In genomic region chr10:79686691-79687090, GRCm38 (mm10) we compare ENCODE assay signal across 26 mouse cellular contexts. TPM values are rescaled to one million over a fixed set of nuclear protein-coding genes. Genes with fewer than 3 reads are reported as not detected.
DNase-seq lines count a peak whose midpoint lies in the region; ATAC-seq and TF ChIP-seq lines count a peak whose summit lies in the region.
"Had no signal": no experiment of that assay in that cellular context is flagged by ENCODE, and none has a peak within 500 bp of the region (broad histone marks: within the 10 kb centered on the region; RNA-seq: fewer than 3 reads in every experiment).

No protein-coding gene starts in this region.

- peaks cover 31% of the 10 kb centered on the region for H3K4me1 ChIP-seq in heart, embryonic 11.5 days (ENCODE audit: control insufficient read depth, insufficient read depth, low read length)
- peaks cover 39% of the 10 kb centered on the region for H3K4me1 ChIP-seq in heart, embryonic 15.5 days (replicated peaks)
- 0 out of 2 replicates have a peak, but pooled peaks cover 11% of the 10 kb centered on the region for H3K4me1 ChIP-seq in forebrain, postnatal 0 days (ENCODE audit: insufficient read depth)
- H3K4me1 ChIP-seq in forebrain, embryonic 13.5 days: peaks cover 19% of the 10 kb centered on the region

- H3K27me3 ChIP-seq in heart, embryonic 11.5 days (ENCODE audit: control insufficient read depth, insufficient read depth, low read length): no peaks in the 10 kb centered on the region
- no peaks in the 10 kb centered on the region for H3K27me3 ChIP-seq in heart, embryonic 15.5 days
- H3K27me3 ChIP-seq in forebrain, postnatal 0 days (ENCODE audit: insufficient read depth, low read length): no peaks in the 10 kb centered on the region
- no peaks in the 10 kb centered on the region for H3K27me3 ChIP-seq in forebrain, embryonic 13.5 days
- H3K27me3 ChIP-seq: embryonic facial prominence, embryonic 12.5 days; forebrain, embryonic 12.5 days; midbrain, embryonic 15.5 days; stomach, embryonic 15.5 days had no signal

- H3K9ac ChIP-seq in heart, embryonic 11.5 days (ENCODE audit: low read depth, low read length): no peak overlapping the region
- no peak overlapping the region for H3K9ac ChIP-seq in heart, embryonic 15.5 days
- no peak overlapping the region for H3K9ac ChIP-seq in forebrain, postnatal 0 days
- no peak overlapping the region for H3K9ac ChIP-seq in forebrain, embryonic 13.5 days
- H3K9ac ChIP-seq: embryonic facial prominence, embryonic 12.5 days; forebrain, embryonic 12.5 days; hindbrain, embryonic 14.5 days; midbrain, embryonic 15.5 days; stomach, embryonic 15.5 days had no signal

- 78% methylated on average over 1 of the region's 1 CpGs for WGBS in heart, embryonic 11.5 days (ENCODE audit: insufficient replicate concordance)
- WGBS in heart, embryonic 15.5 days: 61% methylated on average over 1 of the region's 1 CpGs
- WGBS in forebrain, postnatal 0 days: 96% methylated on average over 1 of the region's 1 CpGs
- 100% methylated on average over 1 of the region's 1 CpGs for WGBS in forebrain, embryonic 13.5 days

- DNase-seq in heart, adult 18-20 months: peak; percentile 57 to 82
- DNase-seq in heart, postnatal 14 days: no peak
- no peak for DNase-seq in forebrain, postnatal 0 days
- DNase-seq in cerebellum, adult 9-10 months: no peak
- DNase-seq: adrenal gland, adult 8-10 months; cerebellum, adult 18-20 months; cerebellum, postnatal 25 days; kidney, adult 2 months; right cerebral cortex, adult 18-20 months; right cerebral cortex, postnatal 4 days; thymus, postnatal 25 days had no signal

- H3K9me3 ChIP-seq in heart, embryonic 11.5 days (replicated peaks; ENCODE audit: control insufficient read depth, low read length): no peaks in the 10 kb centered on the region
- no peaks in the 10 kb centered on the region for H3K9me3 ChIP-seq in heart, embryonic 15.5 days (replicated peaks)
- H3K9me3 ChIP-seq in forebrain, postnatal 0 days (ENCODE audit: low read length): no peaks in the 10 kb centered on the region
- H3K9me3 ChIP-seq in forebrain, embryonic 13.5 days (replicated peaks): no peaks in the 10 kb centered on the region
- H3K9me3 ChIP-seq: embryonic facial prominence, embryonic 12.5 days; forebrain, embryonic 12.5 days; midbrain, embryonic 15.5 days; stomach, embryonic 15.5 days had no signal

- no peak for TF ChIP-seq CTCF in forebrain, postnatal 0 days (IDR thresholded peaks at IDR 0.05; ENCODE audit: low read depth)

- H3K4me2 ChIP-seq in heart, embryonic 11.5 days: peak overlapping the region; percentile 4; the same call in 1 of the 2 replicates
- 0 out of 2 replicates have a peak overlapping the region, but pooled peaks have one; percentile 1 for H3K4me2 ChIP-seq in heart, embryonic 15.5 days
- H3K4me2 ChIP-seq in forebrain, postnatal 0 days (ENCODE audit: low read depth): no peak overlapping the region
- H3K4me2 ChIP-seq in forebrain, embryonic 13.5 days: no peak overlapping the region
- H3K4me2 ChIP-seq: embryonic facial prominence, embryonic 12.5 days; forebrain, embryonic 12.5 days; hindbrain, embryonic 14.5 days; midbrain, embryonic 15.5 days; stomach, embryonic 15.5 days had no signal

- intact Hi-C loops in heart, postnatal 14 days (cut with DNase I): no loop called here

- peaks cover 44% of the 10 kb centered on the region for H3K36me3 ChIP-seq in heart, embryonic 11.5 days (ENCODE audit: control insufficient read depth, insufficient read depth, low read length)
- peaks cover 47% of the 10 kb centered on the region for H3K36me3 ChIP-seq in heart, embryonic 15.5 days
- peaks cover 54% of the 10 kb centered on the region for H3K36me3 ChIP-seq in forebrain, postnatal 0 days (ENCODE audit: insufficient read depth)
- peaks cover 58% of the 10 kb centered on the region for H3K36me3 ChIP-seq in forebrain, embryonic 13.5 days (ENCODE audit: poor library complexity, severe bottlenecking)

- ATAC-seq in heart, embryonic 11.5 days (replicated peaks; ENCODE audit: insufficient number of reproducible peaks, low FRiP score, low TSS enrichment): no peak
- ATAC-seq in heart, embryonic 15.5 days (replicated peaks; ENCODE audit: insufficient number of reproducible peaks, insufficient read depth, low FRiP score, low read depth): peak; percentile 7; the same call in 1 of the 2 replicates
- no peak for ATAC-seq in forebrain, postnatal 0 days
- no peak for ATAC-seq in forebrain, embryonic 13.5 days
- ATAC-seq: lung, postnatal 0 days; midbrain, embryonic 15.5 days had no signal

- peak overlapping the region; percentile 46 for H3K27ac ChIP-seq in heart, embryonic 11.5 days (ENCODE audit: low read depth, low read length)
- H3K27ac ChIP-seq in heart, embryonic 15.5 days: peak overlapping the region; percentile 69
- no peak overlapping the region for H3K27ac ChIP-seq in forebrain, postnatal 0 days (ENCODE audit: low read depth, low read length)
- H3K27ac ChIP-seq in forebrain, embryonic 13.5 days: no peak overlapping the region
- H3K27ac ChIP-seq: embryonic facial prominence, embryonic 12.5 days; forebrain, embryonic 12.5 days; hindbrain, embryonic 14.5 days; kidney, postnatal 0 days; macrophage; midbrain, embryonic 15.5 days; stomach, embryonic 15.5 days had no signal

- H3K4me3 ChIP-seq in heart, embryonic 11.5 days (ENCODE audit: low read depth, low read length): no peak overlapping the region
- no peak overlapping the region for H3K4me3 ChIP-seq in heart, embryonic 15.5 days
- no peak overlapping the region for H3K4me3 ChIP-seq in forebrain, postnatal 0 days (ENCODE audit: low read depth, low read length)
- no peak overlapping the region for H3K4me3 ChIP-seq in forebrain, embryonic 13.5 days
- H3K4me3 ChIP-seq: embryonic facial prominence, embryonic 12.5 days; forebrain, embryonic 12.5 days; midbrain, embryonic 15.5 days; stomach, embryonic 15.5 days had no signal

RNA-seq across cellular contexts. Expression of gene Gzmm, which starts 2.1 kb away (rescaled TPM):
- 1 to 10 TPM; 7.2 to 7.9 TPM for total RNA-seq in heart, adult 18-20 months (2021)
- 1 to 10 TPM; 4.5 to 5.4 TPM for total RNA-seq in heart, postnatal 14 days (2021)
- polyA plus RNA-seq in heart, embryonic 11.5 days (2014; fragmentation: Nextera tagmentation; extraction: Ambion mirVana): 0.40 and 1.0 TPM in 2 replicates
- polyA plus RNA-seq in heart, embryonic 15.5 days (2015; fragmentation: Nextera tagmentation; extraction: Ambion mirVana): 1.1 TPM in 2 replicates
- 2.5 and 3.3 TPM in 2 replicates for total RNA-seq in forebrain, postnatal 0 days (2014; rRNA removed)
- 1.1 and 1.3 TPM in 2 replicates for polyA plus RNA-seq in forebrain, postnatal 0 days (2015; fragmentation: Nextera tagmentation; extraction: Ambion mirVana)
- polyA plus RNA-seq in forebrain, embryonic 13.5 days (2015; fragmentation: Nextera tagmentation; extraction: Ambion mirVana): 1.3 and 1.4 TPM in 2 replicates
- total RNA-seq: granulocyte monocyte progenitor cell, adult 5-6 weeks had no signal
- polyA plus RNA-seq: macrophage had no signal

RNA-seq across cellular contexts. Expression of gene Cdc34, which starts 4.7 kb away (rescaled TPM):
- total RNA-seq in heart, adult 18-20 months (2021): 100 to 1,000 TPM; 213 to 227 TPM
- total RNA-seq in heart, postnatal 14 days (2021): 100 to 1,000 TPM; 158 to 159 TPM
- polyA plus RNA-seq in heart, embryonic 11.5 days (2014; fragmentation: Nextera tagmentation; extraction: Ambion mirVana): 159 and 164 TPM in 2 replicates
- 86.7 and 98.4 TPM in 2 replicates for polyA plus RNA-seq in heart, embryonic 15.5 days (2015; fragmentation: Nextera tagmentation; extraction: Ambion mirVana)
- 61.9 and 69.9 TPM in 2 replicates for total RNA-seq in forebrain, postnatal 0 days (2014; rRNA removed)
- 67.9 and 76.5 TPM in 2 replicates for polyA plus RNA-seq in forebrain, postnatal 0 days (2015; fragmentation: Nextera tagmentation; extraction: Ambion mirVana)
- polyA plus RNA-seq in forebrain, embryonic 13.5 days (2015; fragmentation: Nextera tagmentation; extraction: Ambion mirVana): 101 and 109 TPM in 2 replicates

RNA-seq across cellular contexts. Expression of gene Tpgs1, which starts 17.5 kb away (rescaled TPM):
- total RNA-seq in heart, adult 18-20 months (2021): 10 to 100 TPM; 15.5 to 18.0 TPM
- 10 to 100 TPM; 21.7 to 23.0 TPM for total RNA-seq in heart, postnatal 14 days (2021)
- 47.4 and 48.6 TPM in 2 replicates for polyA plus RNA-seq in heart, embryonic 11.5 days (2014; fragmentation: Nextera tagmentation; extraction: Ambion mirVana)
- 39.5 and 46.8 TPM in 2 replicates for polyA plus RNA-seq in heart, embryonic 15.5 days (2015; fragmentation: Nextera tagmentation; extraction: Ambion mirVana)
- 64.2 and 91.5 TPM in 2 replicates for total RNA-seq in forebrain, postnatal 0 days (2014; rRNA removed)
- polyA plus RNA-seq in forebrain, postnatal 0 days (2015; fragmentation: Nextera tagmentation; extraction: Ambion mirVana): 128 and 148 TPM in 2 replicates
- 67.8 and 73.0 TPM in 2 replicates for polyA plus RNA-seq in forebrain, embryonic 13.5 days (2015; fragmentation: Nextera tagmentation; extraction: Ambion mirVana)

RNA-seq across cellular contexts. Expression of gene Bsg, which starts 17.6 kb away (rescaled TPM):
- total RNA-seq in heart, adult 18-20 months (2021): 1,000 to 10,000 TPM; 1,459 to 1,479 TPM
- 1,000 to 10,000 TPM; 1,285 to 1,330 TPM for total RNA-seq in heart, postnatal 14 days (2021)
- 1,233 and 1,252 TPM in 2 replicates for polyA plus RNA-seq in heart, embryonic 11.5 days (2014; fragmentation: Nextera tagmentation; extraction: Ambion mirVana)
- 998 and 1,017 TPM in 2 replicates for polyA plus RNA-seq in heart, embryonic 15.5 days (2015; fragmentation: Nextera tagmentation; extraction: Ambion mirVana)
- total RNA-seq in forebrain, postnatal 0 days (2014; rRNA removed): 960 and 1,112 TPM in 2 replicates
- 1,015 and 1,046 TPM in 2 replicates for polyA plus RNA-seq in forebrain, postnatal 0 days (2015; fragmentation: Nextera tagmentation; extraction: Ambion mirVana)
- 489 and 502 TPM in 2 replicates for polyA plus RNA-seq in forebrain, embryonic 13.5 days (2015; fragmentation: Nextera tagmentation; extraction: Ambion mirVana)

RNA-seq across cellular contexts. Expression of gene Madcam1, which starts 22.3 kb away (rescaled TPM):
- total RNA-seq in heart, adult 18-20 months (2021): under 1 TPM in 1 of 2 experiments, not detected in 1; 0.21 TPM
- total RNA-seq in heart, postnatal 14 days (2021): under 1 TPM in 1 of 2 experiments, not detected in 1; 0.37 TPM
- polyA plus RNA-seq in heart, embryonic 11.5 days (2014; fragmentation: Nextera tagmentation; extraction: Ambion mirVana): 1.1 and 1.5 TPM in 2 replicates
- 1.4 and 1.9 TPM in 2 replicates for polyA plus RNA-seq in heart, embryonic 15.5 days (2015; fragmentation: Nextera tagmentation; extraction: Ambion mirVana)
- total RNA-seq in forebrain, postnatal 0 days (2014; rRNA removed): 0.38 and 0.95 TPM in 2 replicates
- 0.67 and 0.70 TPM in 2 replicates for polyA plus RNA-seq in forebrain, postnatal 0 days (2015; fragmentation: Nextera tagmentation; extraction: Ambion mirVana)
- polyA plus RNA-seq in forebrain, embryonic 13.5 days (2015; fragmentation: Nextera tagmentation; extraction: Ambion mirVana): 0.31 and 0.43 TPM in 2 replicates
- total RNA-seq: adrenal gland, adult 8-10 months; granulocyte monocyte progenitor cell, adult 5-6 weeks; liver, adult 2 months; MEL had no signal
- polyA plus RNA-seq: C2C12; liver, adult 2 months; lung, postnatal 0 days; macrophage had no signal

Comparison
In these comparisons a context has a peak if more than half of its experiments do, and no peak if none do; other contexts are left out.
1. DNase-seq: peak in heart, adult 18-20 months (2 of 2); none in heart, postnatal 14 days (0 of 2), forebrain, postnatal 0 days (single experiment) and cerebellum, adult 9-10 months (single experiment).
2. H3K27ac ChIP-seq: peak in heart, embryonic 11.5 days (single experiment) and heart, embryonic 15.5 days (single experiment); none in forebrain, postnatal 0 days (single experiment) and forebrain, embryonic 13.5 days (single experiment).
3. H3K4me2 ChIP-seq: peak in heart, embryonic 11.5 days (single experiment) and heart, embryonic 15.5 days (single experiment); none in forebrain, postnatal 0 days (single experiment) and forebrain, embryonic 13.5 days (single experiment).